Mouse (Mus musculus) cerebellum, adult 11-12 months (tissue): ENCODE measurements around the gene Daam1.

ENCODE experiments used
- DNase-seq: peaks from one replicate; pipeline ENCODE4 v3.0.0; 2022

Gene Daam1

DNA sequence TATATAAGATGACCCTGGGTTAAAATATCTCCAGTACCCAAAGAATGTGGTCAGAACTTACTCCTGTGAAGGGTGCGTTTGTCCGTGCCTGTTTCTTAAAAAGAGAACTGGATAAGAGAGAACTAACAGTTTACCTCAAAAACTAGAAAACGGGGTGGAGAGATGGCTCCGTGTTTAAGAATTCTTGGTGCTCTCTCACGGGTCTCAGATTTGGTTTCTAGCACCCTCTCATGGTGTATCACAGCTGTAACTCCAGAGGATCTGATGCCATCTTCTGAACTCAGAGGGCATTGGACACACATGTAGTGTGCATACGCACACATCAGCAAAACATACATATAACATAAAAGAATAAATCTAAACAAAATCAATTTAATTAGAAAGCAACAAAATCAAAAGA, 181.2 kb downstream of the Daam1 start:
- no peak for DNase-seq

DNA sequence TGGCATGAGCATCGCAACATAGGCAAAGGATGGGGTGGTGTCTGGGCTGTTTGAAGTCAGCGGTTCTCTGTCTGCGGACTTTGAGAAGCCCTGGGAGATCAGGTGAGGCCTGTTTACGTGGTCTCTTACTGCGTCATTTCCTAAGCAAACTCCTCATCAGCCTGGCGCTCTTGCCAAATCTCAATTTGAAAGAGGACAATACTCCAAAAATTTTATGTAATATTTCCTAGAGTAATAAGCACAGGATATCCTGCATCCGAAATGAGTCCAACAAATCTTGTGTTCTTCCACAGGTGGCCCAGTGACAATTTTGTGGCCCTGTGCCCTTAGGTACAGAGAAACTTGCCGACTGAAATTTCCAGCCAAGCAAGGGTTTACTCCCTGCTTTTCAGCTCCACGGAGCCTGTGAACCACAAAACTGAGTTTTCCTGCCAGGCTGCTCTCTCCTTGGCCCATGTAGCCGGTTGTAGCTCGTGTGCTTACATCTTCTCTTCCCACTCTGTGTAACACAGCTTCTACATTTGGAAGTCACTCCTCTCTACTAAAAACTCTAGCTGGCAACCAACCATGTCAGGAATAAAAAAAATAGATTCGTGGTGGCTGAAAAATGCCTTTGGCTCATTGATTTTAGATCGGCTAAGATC, 183.0 kb downstream of the Daam1 start:
- no peak for DNase-seq

- DNase-seq, result no peak
These were observed 183.5 kb downstream of the Daam1 start for GRCm38 (mm10) chr12:72014355-72014776.

DNA sequence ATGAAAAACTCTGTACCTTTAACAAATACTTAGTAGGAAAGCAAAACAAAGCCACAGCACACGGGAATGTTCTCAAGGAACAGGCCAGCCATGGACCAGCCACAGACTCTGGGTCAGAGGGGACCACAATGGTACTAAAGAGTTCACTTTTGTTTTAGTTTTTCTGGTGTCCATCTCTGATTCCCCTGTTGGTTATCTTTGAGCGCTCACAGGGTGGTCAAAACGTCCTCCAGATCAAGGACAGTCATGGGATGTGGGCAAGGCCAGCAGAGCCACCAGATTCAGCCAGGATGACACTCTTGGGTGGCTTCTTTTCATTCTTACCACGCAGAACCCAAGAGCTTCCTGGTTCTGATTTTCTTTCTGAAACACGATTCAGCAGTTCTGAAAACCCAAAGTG, 184.4 kb downstream of the Daam1 start:
- no peak for DNase-seq

DNA sequence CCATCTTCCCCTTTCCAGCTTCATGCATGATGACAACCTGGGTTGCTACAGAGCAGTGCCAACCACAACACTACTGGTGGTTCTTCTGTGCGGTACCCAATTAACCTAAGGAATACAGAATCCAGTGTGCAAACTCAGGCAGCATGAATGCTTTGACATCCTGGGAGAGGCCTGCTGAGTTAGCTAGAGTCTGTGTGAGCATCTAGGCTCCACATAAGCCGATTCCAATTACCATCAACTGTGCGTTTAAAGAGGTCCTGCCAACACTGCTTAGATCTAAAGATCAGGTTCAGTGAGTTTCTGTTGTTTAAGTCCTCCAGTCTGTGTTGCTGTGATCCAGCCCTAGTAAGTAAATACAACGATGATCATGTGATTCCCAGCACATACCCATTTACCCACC, 189.4 kb downstream of the Daam1 start:
- DNase-seq, result no peak

- DNase-seq, result no peak
These were observed 190.7 kb downstream of the Daam1 start for GRCm38 (mm10) chr12:72021543-72021942.

- DNase-seq, result no peak
These were observed 191.9 kb downstream of the Daam1 start for GRCm38 (mm10) chr12:72022790-72023189.

- DNase-seq, result no peak
These were observed 192.7 kb downstream of the Daam1 start for GRCm38 (mm10) chr12:72023572-72023971.

DNA sequence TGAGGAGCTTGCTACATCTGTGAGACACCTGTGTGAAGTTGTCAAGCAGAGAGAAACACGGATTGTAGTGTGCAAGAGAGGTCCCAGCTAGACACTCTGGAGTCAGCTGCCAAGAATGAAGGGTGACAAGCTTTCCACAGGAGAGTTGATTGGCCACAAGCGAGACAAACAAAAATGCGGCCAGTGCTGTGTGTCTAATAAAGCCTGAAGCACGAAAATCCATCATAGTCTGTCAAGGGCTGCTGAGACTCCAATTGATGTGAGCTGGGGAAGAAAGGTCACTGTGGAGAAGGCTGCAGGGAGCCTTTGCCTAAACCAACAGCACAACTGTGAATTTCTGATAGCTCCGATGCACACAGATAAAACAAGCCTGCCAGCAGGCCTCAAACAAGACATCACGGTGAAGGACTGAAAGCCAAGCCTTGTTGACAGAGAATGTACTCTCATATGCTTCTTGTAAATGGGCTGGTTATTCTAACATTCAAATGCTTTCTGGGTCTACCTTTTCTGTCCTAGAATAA, 194.5 kb downstream of the Daam1 start:
- DNase-seq, result no peak

DNA sequence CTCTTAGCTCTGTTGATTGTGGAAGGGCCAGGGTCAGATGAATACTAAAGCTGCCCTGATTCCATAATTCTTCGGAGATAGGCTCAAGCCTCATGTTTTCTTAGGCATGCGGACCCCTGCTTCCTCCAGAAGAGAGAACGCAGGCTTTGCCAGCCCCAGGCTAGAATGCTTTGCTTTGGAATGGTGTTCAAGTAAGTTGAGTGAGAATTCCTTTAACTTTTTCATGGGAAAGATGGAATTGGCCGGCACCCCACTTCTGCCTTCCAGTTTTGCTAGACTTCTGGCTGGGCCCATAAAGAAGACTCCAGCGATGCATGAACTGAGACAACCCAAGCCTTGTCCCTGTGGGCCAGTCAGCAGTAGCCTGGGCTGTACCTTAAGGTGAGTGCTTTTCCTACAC, 200.3 kb downstream of the Daam1 start:
- DNase-seq, result no peak

DNA sequence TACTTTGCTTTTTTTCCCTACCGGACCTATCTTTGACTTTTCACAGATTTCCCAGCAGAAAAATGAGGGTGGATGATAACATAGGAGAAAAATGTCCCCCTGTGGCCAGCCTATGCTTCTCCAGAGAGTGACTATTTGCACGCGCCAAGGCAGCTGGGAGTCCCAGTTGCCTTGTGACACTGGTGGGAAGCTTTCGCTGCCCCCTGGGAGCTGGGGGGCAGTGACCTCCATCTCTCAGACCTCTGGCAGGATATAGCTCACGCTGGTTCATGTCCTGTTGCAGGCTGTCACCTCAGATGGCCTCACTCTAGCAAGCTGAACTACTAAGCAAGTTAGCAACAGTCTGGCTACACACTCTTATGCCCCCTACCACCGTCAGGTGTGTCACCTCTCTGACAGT, 200.9 kb downstream of the Daam1 start:
- no peak for DNase-seq

GRCm38 (mm10) chr12:72036097-72036661, 205.3 kb downstream of the Daam1 start:
- no peak for DNase-seq

- DNase-seq, result no peak
These were observed 206.2 kb downstream of the Daam1 start for GRCm38 (mm10) chr12:72037049-72037448.

DNA sequence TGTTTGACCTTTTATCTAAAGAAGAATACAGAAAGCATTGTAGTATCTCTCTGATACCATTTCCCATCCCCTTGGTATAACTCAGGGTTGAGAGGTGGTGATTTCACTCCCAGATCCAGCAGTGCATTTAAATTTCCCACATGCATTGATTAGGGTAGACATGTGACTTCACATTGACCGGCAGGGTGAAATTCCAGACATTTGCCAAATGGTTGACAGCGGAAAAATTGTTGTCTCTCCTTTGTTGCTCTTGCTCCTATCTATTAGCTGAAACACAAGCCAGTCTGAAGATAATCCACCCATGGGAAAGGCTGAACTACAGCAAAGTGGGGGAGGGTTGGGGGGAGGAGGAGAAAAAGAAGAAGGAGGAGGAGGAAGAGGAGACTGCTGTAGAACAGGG, 208.0 kb downstream of the Daam1 start:
- DNase-seq, result no peak

GRCm38 (mm10) chr12:72039501-72039900, 208.6 kb downstream of the Daam1 start:
- no peak for DNase-seq

DNA sequence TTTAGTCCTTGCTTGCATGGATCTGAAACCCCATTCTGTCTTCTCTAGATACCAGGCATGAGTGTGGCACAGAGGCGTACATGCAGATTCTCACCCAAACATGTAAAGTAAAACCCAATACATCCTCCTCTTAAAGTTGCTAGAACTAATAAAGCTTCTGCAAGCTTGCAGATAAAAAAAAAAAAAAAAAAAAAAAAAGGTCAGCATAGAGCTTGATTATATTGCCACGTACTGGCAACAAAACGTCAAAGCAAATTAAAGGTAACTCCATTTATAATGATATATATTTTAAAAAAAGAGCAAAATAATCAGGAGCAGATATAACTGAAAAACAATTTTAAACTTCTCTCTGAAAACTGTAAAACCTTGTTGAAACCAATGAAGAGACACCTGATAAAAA, 210.4 kb downstream of the Daam1 start:
- DNase-seq, result no peak
